Mouse (Mus musculus): ENCODE data around the gene Mlana. TPM values are rescaled to one million over a fixed set of nuclear protein-coding genes. Genes with fewer than 3 reads are reported as not detected.

Gene Mlana
- total and polyA plus RNA-seq, 2 experiments from 2014 or later, result not detected

- H3K9me3 ChIP-seq (ENCODE audit: low read length), result no peaks in the 10 kb centered on the region
- H3K4me2 ChIP-seq (ENCODE audit: low read depth, low read length, poor library complexity, severe bottlenecking), result no peak overlapping the region
- H3K9ac ChIP-seq (replicated peaks; ENCODE audit: low read length, poor library complexity, severe bottlenecking), result no peak overlapping the region
- no peaks in the 10 kb centered on the region for H3K36me3 ChIP-seq (ENCODE audit: insufficient read depth, low read length)
- H3K27ac ChIP-seq (ENCODE audit: low read depth, low read length), result no peak overlapping the region
- H3K4me3 ChIP-seq (ENCODE audit: low read depth, low read length), result no peak overlapping the region
- TF ChIP-seq CTCF (IDR thresholded peaks at IDR 0.05), result no peak
- no peak for ATAC-seq (ENCODE audit: low FRiP score)
- DNase-seq (ENCODE audit: low spot score), result no peak
- no peaks in the 10 kb centered on the region for H3K4me1 ChIP-seq (ENCODE audit: insufficient read depth, low read length)
- no peaks in the 10 kb centered on the region for H3K27me3 ChIP-seq (ENCODE audit: insufficient read depth, low read length)
Measured at GRCm38 (mm10) chr19:29696840-29697239, 784 bp upstream of the Mlana start.

DNA sequence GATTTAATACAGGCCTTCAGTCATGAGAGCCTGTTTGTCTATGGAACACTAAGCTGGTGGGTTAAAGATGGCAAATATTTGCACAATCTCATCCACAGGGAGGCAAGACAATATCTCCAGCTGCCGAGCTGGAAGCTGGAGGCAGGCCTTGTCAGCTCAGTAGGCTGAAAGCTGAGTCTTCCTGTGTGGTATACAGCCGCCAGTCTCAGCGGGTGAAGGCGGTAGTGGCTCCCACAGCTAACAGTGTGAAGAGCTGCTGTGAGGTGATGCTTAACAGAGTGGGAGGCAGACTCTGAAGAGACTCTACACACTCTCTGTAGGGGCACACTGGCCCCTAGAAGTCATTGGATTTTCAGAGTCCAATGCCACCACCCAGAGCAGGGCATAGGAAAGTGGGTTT is 4.1 kb downstream of the Mlana start:
- H3K4me3 ChIP-seq (ENCODE audit: low read depth, low read length), result no peak overlapping the region
- ATAC-seq (ENCODE audit: low FRiP score) (no peak), DNase-seq (ENCODE audit: low spot score) (no peak)
- no peak for TF ChIP-seq CTCF (IDR thresholded peaks at IDR 0.05)
- 64% methylated on average over 4 of the region's 4 CpGs for WGBS
- H3K9me3 ChIP-seq (ENCODE audit: low read length), result no peaks in the 10 kb centered on the region
- H3K27me3 ChIP-seq (ENCODE audit: insufficient read depth, low read length), result no peaks in the 10 kb centered on the region
- no peak overlapping the region for H3K4me2 ChIP-seq (ENCODE audit: low read depth, low read length, poor library complexity, severe bottlenecking)
- no peaks in the 10 kb centered on the region for H3K4me1 ChIP-seq (ENCODE audit: insufficient read depth, low read length)
- H3K36me3 ChIP-seq (ENCODE audit: insufficient read depth, low read length), result no peaks in the 10 kb centered on the region
- no peak overlapping the region for H3K9ac ChIP-seq (replicated peaks; ENCODE audit: low read length, poor library complexity, severe bottlenecking)
- H3K27ac ChIP-seq (ENCODE audit: low read depth, low read length), result no peak overlapping the region

GRCm38 (mm10) chr19:29704436-29704835 is 6.8 kb downstream of the Mlana start:
- no peak overlapping the region for H3K4me3 ChIP-seq (ENCODE audit: low read depth, low read length)
- ATAC-seq (ENCODE audit: low FRiP score) (no peak), DNase-seq (ENCODE audit: low spot score) (no peak)
- H3K9me3 ChIP-seq (ENCODE audit: low read length), result no peaks in the 10 kb centered on the region
- no peak for TF ChIP-seq CTCF (IDR thresholded peaks at IDR 0.05)
- no peaks in the 10 kb centered on the region for H3K36me3 ChIP-seq (ENCODE audit: insufficient read depth, low read length)
- H3K27me3 ChIP-seq (ENCODE audit: insufficient read depth, low read length), result no peaks in the 10 kb centered on the region
- no peak overlapping the region for H3K27ac ChIP-seq (ENCODE audit: low read depth, low read length)
- WGBS, result 93% methylated on average over 13 of the region's 13 CpGs
- no peaks in the 10 kb centered on the region for H3K4me1 ChIP-seq (ENCODE audit: insufficient read depth, low read length)
- no peak overlapping the region for H3K4me2 ChIP-seq (ENCODE audit: low read depth, low read length, poor library complexity, severe bottlenecking)
- no peak overlapping the region for H3K9ac ChIP-seq (replicated peaks; ENCODE audit: low read length, poor library complexity, severe bottlenecking)

DNA sequence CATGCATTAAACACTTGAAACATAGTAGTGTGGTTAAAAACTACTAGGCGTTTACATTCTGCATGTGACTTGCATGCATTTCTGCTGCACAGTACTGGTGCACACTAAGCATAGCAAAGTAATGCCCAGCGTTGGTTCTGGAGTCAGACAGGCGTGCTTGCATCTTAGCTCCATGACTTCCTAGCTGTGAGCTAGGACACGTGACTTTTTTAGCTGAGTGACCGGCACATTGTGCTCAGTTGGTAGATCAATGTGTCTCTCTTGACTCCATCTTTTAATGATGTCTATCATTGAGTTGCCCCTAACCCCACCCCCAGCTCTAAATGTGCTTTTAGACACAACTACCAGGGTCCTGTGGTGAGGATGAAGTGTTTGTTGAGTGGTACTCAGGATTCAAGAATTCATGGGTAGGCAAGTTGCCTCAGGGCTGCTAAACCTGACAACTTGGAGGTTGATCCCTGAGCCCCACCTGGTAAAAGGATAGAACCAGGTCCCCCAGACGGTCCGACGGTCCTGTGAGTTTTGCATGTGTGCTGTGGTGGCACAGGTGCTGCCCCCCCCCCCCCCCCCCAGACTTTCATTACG is 9.8 kb downstream of the Mlana start:
- WGBS, result 86% methylated on average over 8 of the region's 9 CpGs
- Histone ChIP-seq H3K9ac (replicated peaks; ENCODE audit: low read length, poor library complexity, severe bottlenecking) (no peak overlapping the region), H3K36me3 (ENCODE audit: insufficient read depth, low read length) (no peaks in the 10 kb centered on the region), H3K27ac (ENCODE audit: low read depth, low read length) (no peak overlapping the region), H3K4me2 (ENCODE audit: low read depth, low read length, poor library complexity, severe bottlenecking) (no peak overlapping the region), H3K4me1 (ENCODE audit: insufficient read depth, low read length) (no peaks in the 10 kb centered on the region), H3K4me3 (ENCODE audit: low read depth, low read length) (no peak overlapping the region), H3K9me3 (ENCODE audit: low read length) (no peaks in the 10 kb centered on the region), H3K27me3 (ENCODE audit: insufficient read depth, low read length) (no peaks in the 10 kb centered on the region)
- no peak for DNase-seq (ENCODE audit: low spot score)
- no peak for TF ChIP-seq CTCF (IDR thresholded peaks at IDR 0.05)
- ATAC-seq (ENCODE audit: low FRiP score), result no peak

DNA sequence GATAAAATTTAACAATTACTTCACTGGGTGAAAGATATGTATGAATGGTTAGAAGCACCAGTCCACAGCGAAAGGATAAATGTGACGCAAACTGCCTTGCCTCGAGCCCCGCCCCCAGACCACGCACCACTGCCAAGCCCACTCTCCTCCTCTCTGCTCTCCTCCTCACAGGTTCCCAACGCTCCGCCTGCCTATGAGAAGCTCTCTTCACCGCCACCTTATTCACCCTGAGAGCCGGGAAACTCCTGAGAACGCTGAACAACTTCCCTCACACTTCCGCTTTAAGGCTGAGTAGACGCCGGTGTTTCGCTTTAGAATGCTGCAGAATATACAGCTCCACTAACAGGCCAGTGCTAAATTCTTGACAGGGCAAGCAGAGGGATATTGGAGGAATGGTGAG is 10.4 kb downstream of the Mlana start:
- Histone ChIP-seq H3K4me2 (ENCODE audit: low read depth, low read length, poor library complexity, severe bottlenecking) (peak overlapping the region; percentile 28), H3K27ac (ENCODE audit: low read depth, low read length) (no peak overlapping the region), H3K27me3 (ENCODE audit: insufficient read depth, low read length) (no peaks in the 10 kb centered on the region), H3K4me1 (ENCODE audit: insufficient read depth, low read length) (no peaks in the 10 kb centered on the region), H3K36me3 (ENCODE audit: insufficient read depth, low read length) (no peaks in the 10 kb centered on the region), H3K4me3 (ENCODE audit: low read depth, low read length) (0 out of 2 replicates have a peak overlapping the region, but pooled peaks have one; percentile 8), H3K9me3 (ENCODE audit: low read length) (no peaks in the 10 kb centered on the region), H3K9ac (replicated peaks; ENCODE audit: low read length, poor library complexity, severe bottlenecking) (no peak overlapping the region)
- DNase-seq (ENCODE audit: low spot score), result no peak
- 68% methylated on average over 14 of the region's 14 CpGs for WGBS
- ATAC-seq (ENCODE audit: low FRiP score), result no peak
- no peak for TF ChIP-seq CTCF (IDR thresholded peaks at IDR 0.05)

DNA sequence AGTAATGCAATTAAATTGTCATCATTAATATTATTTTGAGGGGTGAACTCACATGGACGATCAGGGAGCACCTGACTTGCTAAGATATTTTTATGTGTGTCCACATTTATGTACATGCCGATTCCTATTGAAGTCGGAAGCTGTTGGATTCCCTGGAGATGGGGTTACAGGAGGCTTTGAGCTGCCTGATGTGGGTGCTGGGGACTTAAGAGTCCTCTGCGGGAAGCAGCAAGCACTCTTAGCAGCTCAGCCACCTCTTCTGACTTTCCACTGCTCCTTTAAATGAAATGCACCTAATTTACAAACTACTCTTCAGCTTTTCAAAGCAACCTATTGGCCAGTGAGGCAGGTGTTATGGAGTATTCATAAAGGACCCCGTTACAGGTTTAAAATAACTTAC is 10.8 kb downstream of the Mlana start:
- TF ChIP-seq CTCF (IDR thresholded peaks at IDR 0.05), result no peak
- Histone ChIP-seq H3K4me1 (ENCODE audit: insufficient read depth, low read length) (no peaks in the 10 kb centered on the region), H3K36me3 (ENCODE audit: insufficient read depth, low read length) (no peaks in the 10 kb centered on the region), H3K27me3 (ENCODE audit: insufficient read depth, low read length) (no peaks in the 10 kb centered on the region), H3K4me3 (ENCODE audit: low read depth, low read length) (no peak overlapping the region), H3K9me3 (ENCODE audit: low read length) (no peaks in the 10 kb centered on the region), H3K27ac (ENCODE audit: low read depth, low read length) (no peak overlapping the region), H3K9ac (replicated peaks; ENCODE audit: low read length, poor library complexity, severe bottlenecking) (no peak overlapping the region), H3K4me2 (ENCODE audit: low read depth, low read length, poor library complexity, severe bottlenecking) (no peak overlapping the region)
- 68% methylated on average over 5 of the region's 5 CpGs for WGBS
- DNase-seq (ENCODE audit: low spot score) (no peak), ATAC-seq (ENCODE audit: low FRiP score) (no peak)

Data from midbrain, postnatal 0 days (tissue).